Comparison of ENCODE assay signal across 8 mouse cellular contexts in genomic region chr15:21109009-21109841, GRCm38 (mm10).
DNase-seq lines count a peak whose midpoint lies in the region; ATAC-seq and TF ChIP-seq lines count a peak whose summit lies in the region.

No protein-coding gene starts in this region.

- WGBS in hindbrain, embryonic 15.5 days = 27% methylated on average over 11 of the region's 11 CpGs

- H3K9ac ChIP-seq in hindbrain, embryonic 15.5 days = no peak overlapping the region

- no peak for TF ChIP-seq POLR2A in myocyte (IDR thresholded peaks at IDR 0.05; ENCODE audit: insufficient read length, low read depth)

- peak overlapping the region; percentile 21 for H3K4me3 ChIP-seq in hindbrain, embryonic 15.5 days
- H3K4me3 ChIP-seq in myocyte = peak overlapping the region; percentile 7

- peak overlapping the region; percentile 49 for H3K4me2 ChIP-seq in hindbrain, embryonic 15.5 days
- H3K4me2 ChIP-seq in myocyte (ENCODE audit: low read depth) = peak overlapping the region; percentile 72

- no peaks in the 10 kb centered on the region for H3K27me3 ChIP-seq in hindbrain, embryonic 15.5 days
- H3K27me3 ChIP-seq in myocyte (ENCODE audit: control insufficient read depth, insufficient read depth, insufficient read length) = no peaks in the 10 kb centered on the region

- H3K9me3 ChIP-seq in hindbrain, embryonic 15.5 days = no peaks in the 10 kb centered on the region

- no peaks in the 10 kb centered on the region for H3K36me3 ChIP-seq in hindbrain, embryonic 15.5 days
- H3K36me3 ChIP-seq in myocyte (ENCODE audit: control insufficient read depth, insufficient read depth) = no peaks in the 10 kb centered on the region

- H3K4me1 ChIP-seq in hindbrain, embryonic 15.5 days (replicated peaks) = peaks cover 7% of the 10 kb centered on the region

- peak; percentile 6 to 9 for DNase-seq in cerebellum, postnatal 14 days
- no peak for DNase-seq in cerebellum, postnatal 36 days
- peak; percentile 12 to 24 for DNase-seq in right cerebral cortex, adult 2 months (ENCODE audit: low spot score in 2 of 2)
- no peak for DNase-seq in right cerebral cortex, postnatal 25 days
- no peak for DNase-seq in cerebellum, adult 11 months

- no peaks in the 10 kb centered on the region for H3K79me2 ChIP-seq in myocyte (ENCODE audit: control insufficient read depth, insufficient read depth)

- H3ac ChIP-seq in myocyte (ENCODE audit: control insufficient read depth, insufficient read length) = no peak overlapping the region

- H3K27ac ChIP-seq in hindbrain, embryonic 15.5 days (replicated peaks) = no peak overlapping the region

- peak; percentile 61; the same call in 1 of the 2 replicates for ATAC-seq in hindbrain, embryonic 15.5 days (ENCODE audit: low FRiP score, low read depth)
- ATAC-seq in erythroid progenitor cell, adult 5-6 weeks (replicated peaks; ENCODE audit: low FRiP score, poor library complexity, severe bottlenecking) = no peak

TF ChIP-seq in myocyte, 11 proteins besides CTCF, POLR2A, EP300 and RAD21:
- TF ChIP-seq MAX (IDR thresholded peaks at IDR 0.05; ENCODE audit: low read depth) (no peak), CEBPB (IDR thresholded peaks at IDR 0.05; ENCODE audit: insufficient read depth, poor library complexity, severe bottlenecking) (no peak), E2F4 (IDR thresholded peaks at IDR 0.05; ENCODE audit: insufficient read depth) (no peak), REST (IDR thresholded peaks at IDR 0.05; ENCODE audit: insufficient read depth, insufficient read length) (no peak), MYOG (IDR thresholded peaks at IDR 0.05; ENCODE audit: control insufficient read depth in 1 of 3, insufficient read depth in 1 of 3, insufficient read length in 2 of 3, low read depth in 2 of 3) (no peak), TCF3 (IDR thresholded peaks at IDR 0.05; ENCODE audit: insufficient read length, low read depth) (no peak), MYOD1 (IDR thresholded peaks at IDR 0.05; ENCODE audit: control insufficient read depth in 1 of 3, insufficient read length in 2 of 3, low read depth in 2 of 3) (no peak)

Comparison
In these comparisons a context has a peak if more than half of its experiments do, and no peak if none do; other contexts are left out.
1. DNase-seq: peak in cerebellum, postnatal 14 days (2 of 2) and right cerebral cortex, adult 2 months (2 of 2); none in cerebellum, postnatal 36 days (0 of 2), right cerebral cortex, postnatal 25 days (single experiment) and cerebellum, adult 11 months (single experiment).